In genomic region chr7:75881791-75882190, GRCm38 (mm10) we compare ENCODE assay signal across 26 mouse cellular contexts. TPM values are rescaled to one million over a fixed set of nuclear protein-coding genes. Genes with fewer than 3 reads are reported as not detected.
DNase-seq lines count a peak whose midpoint lies in the region; ATAC-seq and TF ChIP-seq lines count a peak whose summit lies in the region.
"Had no signal": no experiment of that assay in that cellular context is flagged by ENCODE, and none has a peak within 500 bp of the region (broad histone marks: within the 10 kb centered on the region; RNA-seq: fewer than 3 reads in every experiment).

No protein-coding gene starts in this region.

- H3K4me1 ChIP-seq in intestine, embryonic 15.5 days (replicated peaks): no peaks in the 10 kb centered on the region
- H3K4me1 ChIP-seq: limb, embryonic 10.5 days had no signal

- CTCF ChIA-PET in Patski (lab: Charles Lee): interaction anchor here (1.1 to 2.8 kb wide), 5 partner anchors 12 to 140 kb away, joined by 3 to 25 read pairs (median 5); no protein-coding TSS in a partner anchor

- ATAC-seq in Patski: peak; percentile 12
- ATAC-seq in intestine, embryonic 15.5 days: no peak
- ATAC-seq: forebrain, embryonic 16.5 days; lung, postnatal 0 days had no signal

- H3K4me3 ChIP-seq in myocyte: no peak overlapping the region
- H3K4me3 ChIP-seq in intestine, embryonic 15.5 days (replicated peaks): no peak overlapping the region
- H3K4me3 ChIP-seq: erythroblast, embryonic 14.5 days; heart, adult 2 months; heart, embryonic 12.5 days; hindbrain, embryonic 13.5 days; limb, embryonic 10.5 days; limb, embryonic 15.5 days; liver, embryonic 13.5 days had no signal

- DNase-seq in thymus, postnatal 0 days (ENCODE audit: low spot score): peak; percentile 19
- DNase-seq in thymus, postnatal 36 days: no peak
- DNase-seq in Patski (ENCODE audit: low read depth, low spot score): no peak
- no peak for DNase-seq in left cerebral cortex, postnatal 14 days (ENCODE audit: low spot score in 2 of 2)
- DNase-seq in spleen, postnatal 4 days (ENCODE audit: low spot score in 2 of 2): no peak
- DNase-seq: adrenal gland, adult 8-10 months; cerebellum, adult 9-10 months; cerebellum, postnatal 36 days; heart, adult 2 months; heart, postnatal 4 days; kidney, adult 2 months; kidney, postnatal 4 days; layer of hippocampus, postnatal 36 days; liver, embryonic 13.5 days; lung, adult 18-20 months; lung, postnatal 4 days; midbrain, embryonic 14.5 days had no signal

- no peaks in the 10 kb centered on the region for H3K36me3 ChIP-seq in myocyte (ENCODE audit: control insufficient read depth, insufficient read depth)
- H3K36me3 ChIP-seq in intestine, embryonic 15.5 days: no peaks in the 10 kb centered on the region
- H3K36me3 ChIP-seq: heart, embryonic 12.5 days; hindbrain, embryonic 13.5 days; limb, embryonic 10.5 days; limb, embryonic 15.5 days; liver, embryonic 13.5 days had no signal

- no peak for TF ChIP-seq POLR2A in myocyte (IDR thresholded peaks at IDR 0.05; ENCODE audit: insufficient read length, low read depth)

- 76% methylated on average over 3 of the region's 3 CpGs for WGBS in intestine, embryonic 15.5 days

- no peak overlapping the region for H3ac ChIP-seq in myocyte (ENCODE audit: control insufficient read depth, insufficient read length)

- H3K9ac ChIP-seq in intestine, embryonic 15.5 days: no peak overlapping the region
- H3K9ac ChIP-seq: heart, embryonic 12.5 days; hindbrain, embryonic 13.5 days; limb, embryonic 15.5 days; liver, embryonic 13.5 days had no signal

- no peak for TF ChIP-seq CTCF in Patski (IDR thresholded peaks at IDR 0.05)

- in situ Hi-C loops in Patski (cut with MboI; ENCODE audit: low pct_unique_long_range_greater_than_20kb): no loop called here

- POLR2A ChIA-PET in Patski (lab: Charles Lee): interaction anchor here (1.2 kb wide), 1 partner anchor 60 kb away, joined by 3 read pairs; no protein-coding TSS in a partner anchor

- intact Hi-C loops in left cerebral cortex, postnatal 14 days (cut with DNase I): loop anchor here (2.0 to 5.0 kb wide), 3 partner anchors 53 to 509 kb away; no protein-coding TSS in a partner anchor

- H3K79me2 ChIP-seq in myocyte (ENCODE audit: control insufficient read depth, insufficient read depth): no peaks in the 10 kb centered on the region

- H3K27ac ChIP-seq in intestine, embryonic 15.5 days: no peak overlapping the region
- H3K27ac ChIP-seq: heart, adult 2 months; hindbrain, embryonic 13.5 days; limb, embryonic 10.5 days; limb, embryonic 15.5 days; liver, embryonic 13.5 days had no signal

- peak overlapping the region; percentile 33 for H3K4me2 ChIP-seq in myocyte (ENCODE audit: low read depth)
- no peak overlapping the region for H3K4me2 ChIP-seq in intestine, embryonic 15.5 days (replicated peaks)
- H3K4me2 ChIP-seq: heart, embryonic 12.5 days; hindbrain, embryonic 13.5 days; limb, embryonic 15.5 days; liver, embryonic 13.5 days had no signal

- no peaks in the 10 kb centered on the region for H3K9me3 ChIP-seq in intestine, embryonic 15.5 days
- H3K9me3 ChIP-seq: heart, embryonic 12.5 days; hindbrain, embryonic 13.5 days; limb, embryonic 10.5 days; limb, embryonic 15.5 days; liver, embryonic 13.5 days had no signal

- peaks cover 6% of the 10 kb centered on the region for H3K27me3 ChIP-seq in Patski
- no peaks in the 10 kb centered on the region for H3K27me3 ChIP-seq in myocyte (ENCODE audit: control insufficient read depth, insufficient read depth, insufficient read length)
- H3K27me3 ChIP-seq in intestine, embryonic 15.5 days (replicated peaks): no peaks in the 10 kb centered on the region
- H3K27me3 ChIP-seq: heart, embryonic 12.5 days; hindbrain, embryonic 13.5 days; limb, embryonic 15.5 days; liver, embryonic 13.5 days had no signal

TF ChIP-seq in myocyte, 11 proteins besides CTCF, POLR2A, EP300 and RAD21:
- TF ChIP-seq E2F4 (IDR thresholded peaks at IDR 0.05; ENCODE audit: insufficient read depth) (no peak), SRF (IDR thresholded peaks at IDR 0.05; ENCODE audit: control insufficient read depth, insufficient read length, low read depth) (no peak), TCF12 (IDR thresholded peaks at IDR 0.05; ENCODE audit: insufficient read depth, poor library complexity, severe bottlenecking) (no peak), REST (IDR thresholded peaks at IDR 0.05; ENCODE audit: insufficient read depth, insufficient read length) (no peak), MYOG (IDR thresholded peaks at IDR 0.05; ENCODE audit: control insufficient read depth in 1 of 3, insufficient read depth in 1 of 3, insufficient read length in 2 of 3, low read depth in 2 of 3) (no peak), USF1 (IDR thresholded peaks at IDR 0.05; ENCODE audit: low read depth) (no peak)
TF ChIP-seq in myocyte: peak in this region for 0.

RNA-seq across cellular contexts. Expression of gene Klhl25, which starts 33.7 kb away (rescaled TPM):
- polyA plus RNA-seq in thymus, postnatal 0 days (2015; fragmentation: Nextera tagmentation; extraction: Ambion mirVana): 13.2 and 13.3 TPM in 2 replicates
- 10.1 TPM for polyA plus RNA-seq in Patski (2021)
- 14.6 TPM for polyA plus RNA-seq in myocyte (2012; fragmentation: generic; extraction: Trizol)
- 10.2 and 11.9 TPM in 2 replicates for polyA plus RNA-seq in intestine, embryonic 15.5 days (2015; fragmentation: Nextera tagmentation; extraction: Ambion mirVana)
- total RNA-seq in left cerebral cortex, postnatal 14 days (2021): 10 to 100 TPM in 1 of 2 experiments, 1 to 10 TPM in 1; 9.4 to 11.3 TPM
